Mouse (Mus musculus): ENCODE measurements at regions not wholly inside any gene's neighbourhood (a gene's known extent, or its start where the extent isn't known, plus 50 kb on each side); places are given as distances from the start of the nearest gene placed in this dataset.

DNA sequence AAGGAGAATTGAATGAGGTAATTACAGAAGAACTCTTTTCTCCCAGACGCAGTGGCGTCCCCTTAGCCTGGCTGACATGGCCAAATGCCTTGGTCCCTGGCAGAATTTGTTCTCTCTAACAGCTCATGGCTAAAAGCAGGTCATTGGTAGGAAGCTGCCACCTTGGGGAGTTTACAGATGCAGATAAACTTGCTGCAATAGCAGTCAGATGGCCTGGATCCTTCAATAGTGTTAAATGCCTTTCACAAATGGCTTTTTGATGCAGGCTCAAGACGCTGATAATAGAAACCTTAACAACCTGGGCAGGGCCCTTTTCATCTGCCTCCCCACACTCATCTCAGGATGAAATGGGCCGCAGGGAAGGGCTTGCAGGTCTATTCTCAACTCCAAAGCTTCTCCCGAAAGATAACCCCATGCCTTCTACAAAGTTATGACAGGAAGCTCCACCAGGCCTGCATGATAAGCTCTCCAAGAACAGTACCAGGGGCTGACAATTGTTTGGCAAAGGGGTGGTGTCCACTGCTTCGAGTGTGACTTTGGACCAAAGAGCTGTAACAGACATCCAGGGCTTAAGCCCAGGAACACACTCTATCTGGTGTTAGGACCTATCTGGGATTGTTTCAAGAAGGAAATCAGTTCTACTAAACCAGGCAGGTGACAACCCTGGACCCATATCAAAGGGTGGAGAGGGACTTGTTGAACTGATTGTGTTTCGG lies 867.2 kb upstream of the A1bg start:
- Histone ChIP-seq H3K4me3 (replicated peaks; ENCODE audit: low read length) (no peak overlapping the region), H3K4me1 (replicated peaks; ENCODE audit: low read depth, low read length) (no peaks in the 10 kb centered on the region), H3K9me3 (ENCODE audit: low read length) (no peaks in the 10 kb centered on the region), H3K27me3 (ENCODE audit: insufficient read depth, low read length) (no peaks in the 10 kb centered on the region), H3K36me3 (ENCODE audit: insufficient read depth, low read length) (no peaks in the 10 kb centered on the region)
- TF ChIP-seq POU5F1 (IDR thresholded peaks at IDR 0.05; ENCODE audit: borderline replicate concordance, low read length) (no peak), CTCF (conservative IDR thresholded peaks at IDR 0.05; ENCODE audit: low read length) (no peak), NANOG (IDR thresholded peaks at IDR 0.05; ENCODE audit: borderline replicate concordance, low read length) (no peak)

DNA sequence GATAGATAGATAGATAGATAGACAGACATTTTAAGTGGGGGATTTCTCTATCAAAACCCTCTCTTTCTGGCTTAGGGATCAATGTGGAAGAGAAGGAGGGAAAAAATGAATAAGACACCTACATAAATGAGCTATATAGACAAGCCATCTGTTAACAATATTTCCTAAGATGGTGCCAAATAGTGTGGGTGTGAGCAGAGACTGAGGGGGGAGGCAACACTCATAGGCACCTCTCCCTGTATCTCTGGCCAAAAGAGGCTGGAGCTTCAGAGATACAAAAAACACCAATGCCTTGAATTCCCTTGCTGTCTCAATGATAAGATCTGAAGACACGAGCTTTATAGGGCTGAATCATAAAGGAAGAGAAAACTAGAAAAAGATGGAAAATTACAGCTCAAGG lies 864.2 kb upstream of the A1bg start:
- Histone ChIP-seq H3K4me3 (replicated peaks; ENCODE audit: low read length) (no peak overlapping the region), H3K36me3 (ENCODE audit: insufficient read depth, low read length) (no peaks in the 10 kb centered on the region), H3K27me3 (ENCODE audit: insufficient read depth, low read length) (no peaks in the 10 kb centered on the region), H3K4me1 (replicated peaks; ENCODE audit: low read depth, low read length) (no peaks in the 10 kb centered on the region), H3K9me3 (ENCODE audit: low read length) (no peaks in the 10 kb centered on the region)
- no peak for TF ChIP-seq NANOG (IDR thresholded peaks at IDR 0.05; ENCODE audit: borderline replicate concordance, low read length)
- no peak for TF ChIP-seq CTCF (conservative IDR thresholded peaks at IDR 0.05; ENCODE audit: low read length)
- TF ChIP-seq POU5F1 (IDR thresholded peaks at IDR 0.05; ENCODE audit: borderline replicate concordance, low read length): no peak

DNA sequence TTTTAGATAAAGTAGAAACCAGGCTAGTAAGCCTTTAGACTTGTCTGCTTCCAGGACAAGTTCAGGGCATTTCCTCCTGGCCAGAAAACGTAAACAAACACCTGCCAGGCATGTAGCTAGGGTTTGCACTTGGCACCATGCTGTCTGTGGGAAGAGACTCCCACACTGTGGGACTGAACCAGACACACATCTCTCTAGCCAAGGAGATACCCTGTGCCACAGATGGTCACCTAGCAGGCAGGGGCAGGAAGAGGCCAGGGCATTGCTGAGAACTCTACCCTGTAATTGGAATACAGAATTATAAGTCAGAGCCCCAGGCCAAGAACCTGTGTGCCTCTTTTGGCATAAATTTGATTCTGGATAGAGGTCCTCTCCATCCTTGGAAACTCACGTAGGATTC lies 858.7 kb upstream of the A1bg start:
- Histone ChIP-seq H3K4me3 (replicated peaks; ENCODE audit: low read length) (no peak overlapping the region), H3K27me3 (ENCODE audit: insufficient read depth, low read length) (no peaks in the 10 kb centered on the region), H3K4me1 (replicated peaks; ENCODE audit: low read depth, low read length) (no peaks in the 10 kb centered on the region), H3K36me3 (ENCODE audit: insufficient read depth, low read length) (no peaks in the 10 kb centered on the region), H3K9me3 (ENCODE audit: low read length) (no peaks in the 10 kb centered on the region)
- TF ChIP-seq NANOG (IDR thresholded peaks at IDR 0.05; ENCODE audit: borderline replicate concordance, low read length) (no peak), CTCF (conservative IDR thresholded peaks at IDR 0.05; ENCODE audit: low read length) (no peak)

DNA sequence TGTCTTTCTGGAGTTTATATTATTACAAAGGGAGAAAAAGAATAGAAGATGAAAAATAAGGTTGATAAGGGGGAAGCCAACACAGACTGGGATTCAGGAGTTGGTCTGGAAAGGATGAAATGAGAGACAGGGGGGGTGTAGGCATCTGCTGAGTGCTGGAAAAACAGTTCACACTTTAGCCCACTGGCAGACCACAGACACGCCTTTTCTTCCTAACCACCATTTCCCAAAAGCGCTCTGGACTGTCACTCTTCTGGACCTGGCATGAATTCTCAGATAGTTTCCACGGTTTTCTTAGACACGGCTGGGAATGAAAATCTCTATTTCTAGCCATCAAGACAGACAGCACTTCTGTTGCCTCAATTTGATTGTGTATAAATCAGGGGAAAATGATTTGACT lies 850.2 kb upstream of the A1bg start:
- no peak overlapping the region for H3K4me3 ChIP-seq (replicated peaks; ENCODE audit: low read length)
- no peaks in the 10 kb centered on the region for H3K9me3 ChIP-seq (ENCODE audit: low read length)
- no peaks in the 10 kb centered on the region for H3K4me1 ChIP-seq (replicated peaks; ENCODE audit: low read depth, low read length)
- no peaks in the 10 kb centered on the region for H3K36me3 ChIP-seq (ENCODE audit: insufficient read depth, low read length)
- no peak for TF ChIP-seq CTCF (conservative IDR thresholded peaks at IDR 0.05; ENCODE audit: low read length)
- no peak for TF ChIP-seq POU5F1 (IDR thresholded peaks at IDR 0.05; ENCODE audit: borderline replicate concordance, low read length)
- no peak for TF ChIP-seq NANOG (IDR thresholded peaks at IDR 0.05; ENCODE audit: borderline replicate concordance, low read length)
- H3K27me3 ChIP-seq (ENCODE audit: insufficient read depth, low read length): no peaks in the 10 kb centered on the region

DNA sequence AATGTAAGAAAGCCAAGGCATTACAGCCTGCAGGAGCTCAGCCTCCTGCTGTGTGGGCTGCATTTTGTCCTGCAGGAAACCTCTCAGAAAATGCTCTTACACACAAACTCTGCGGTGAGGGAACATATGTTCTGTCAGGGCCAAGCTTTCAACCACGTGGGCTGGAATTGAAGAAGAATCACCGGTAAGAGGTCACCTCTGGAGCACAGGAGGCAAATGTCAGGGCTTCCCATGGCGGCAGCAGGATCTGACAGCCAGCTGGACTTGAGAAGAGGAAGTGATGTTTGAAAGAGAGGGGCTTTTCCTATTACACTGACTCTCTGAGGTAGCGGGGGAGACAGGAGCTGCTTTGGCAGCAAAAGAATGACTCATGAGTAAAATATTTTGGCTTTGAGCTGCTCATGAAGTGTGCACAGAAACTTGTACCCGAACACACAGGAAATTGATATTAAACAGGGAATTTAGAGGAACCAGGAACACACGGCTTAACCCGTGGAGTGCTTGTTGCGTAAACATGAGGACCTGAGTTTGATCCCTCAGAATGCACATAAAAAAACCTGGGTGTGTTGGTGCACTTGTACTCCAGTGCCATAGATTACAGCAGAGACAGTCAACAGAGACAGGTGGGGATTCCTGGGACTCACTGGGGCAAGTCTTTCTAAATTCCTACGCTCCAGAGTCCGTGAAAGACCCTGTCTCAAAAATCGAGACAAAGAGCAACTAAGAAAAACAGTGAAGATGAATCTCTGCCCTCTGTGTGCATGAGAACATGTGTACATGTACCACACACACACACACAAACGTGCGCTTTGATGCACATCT lies 848.1 kb upstream of the A1bg start:
- no peaks in the 10 kb centered on the region for H3K4me1 ChIP-seq (replicated peaks; ENCODE audit: low read depth, low read length)
- H3K4me3 ChIP-seq (replicated peaks; ENCODE audit: low read length): no peak overlapping the region
- no peaks in the 10 kb centered on the region for H3K36me3 ChIP-seq (ENCODE audit: insufficient read depth, low read length)
- H3K9me3 ChIP-seq (ENCODE audit: low read length): no peaks in the 10 kb centered on the region
- no peaks in the 10 kb centered on the region for H3K27me3 ChIP-seq (ENCODE audit: insufficient read depth, low read length)
- no peak for TF ChIP-seq POU5F1 (IDR thresholded peaks at IDR 0.05; ENCODE audit: borderline replicate concordance, low read length)
- no peak for TF ChIP-seq NANOG (IDR thresholded peaks at IDR 0.05; ENCODE audit: borderline replicate concordance, low read length)
- no peak for TF ChIP-seq CTCF (conservative IDR thresholded peaks at IDR 0.05; ENCODE audit: low read length)

DNA sequence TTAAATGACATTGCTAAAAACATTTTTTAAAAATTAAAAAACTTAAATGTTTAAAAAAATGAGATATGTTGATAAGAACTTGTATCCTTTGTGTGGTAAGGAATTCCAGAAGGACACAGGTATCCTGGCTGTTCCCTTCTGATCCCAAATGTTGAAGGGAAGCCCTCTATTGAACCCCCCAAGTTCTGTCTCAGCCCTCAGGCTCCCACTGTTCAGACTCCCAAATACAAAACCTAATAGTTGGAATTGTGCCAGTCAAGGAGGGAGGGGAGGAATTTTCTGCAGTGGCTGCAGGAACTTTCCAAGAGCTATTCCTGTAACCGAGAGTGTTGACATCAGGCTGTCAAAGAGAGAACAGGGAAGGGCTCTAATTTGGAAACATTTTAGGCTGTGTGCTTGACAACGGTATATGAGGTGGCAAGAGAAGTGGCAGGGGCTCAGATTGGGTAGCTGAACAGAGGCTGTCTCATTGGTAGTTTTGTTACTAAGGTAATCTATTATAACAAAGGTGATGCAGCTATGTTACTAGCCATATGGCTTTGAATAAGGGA lies 843.8 kb upstream of the A1bg start:
- Histone ChIP-seq H3K4me3 (replicated peaks; ENCODE audit: low read length) (no peak overlapping the region), H3K36me3 (ENCODE audit: insufficient read depth, low read length) (no peaks in the 10 kb centered on the region), H3K9me3 (ENCODE audit: low read length) (no peaks in the 10 kb centered on the region), H3K4me1 (replicated peaks; ENCODE audit: low read depth, low read length) (no peaks in the 10 kb centered on the region), H3K27me3 (ENCODE audit: insufficient read depth, low read length) (no peaks in the 10 kb centered on the region)
- TF ChIP-seq NANOG (IDR thresholded peaks at IDR 0.05; ENCODE audit: borderline replicate concordance, low read length): no peak
- TF ChIP-seq CTCF (conservative IDR thresholded peaks at IDR 0.05; ENCODE audit: low read length): no peak

DNA sequence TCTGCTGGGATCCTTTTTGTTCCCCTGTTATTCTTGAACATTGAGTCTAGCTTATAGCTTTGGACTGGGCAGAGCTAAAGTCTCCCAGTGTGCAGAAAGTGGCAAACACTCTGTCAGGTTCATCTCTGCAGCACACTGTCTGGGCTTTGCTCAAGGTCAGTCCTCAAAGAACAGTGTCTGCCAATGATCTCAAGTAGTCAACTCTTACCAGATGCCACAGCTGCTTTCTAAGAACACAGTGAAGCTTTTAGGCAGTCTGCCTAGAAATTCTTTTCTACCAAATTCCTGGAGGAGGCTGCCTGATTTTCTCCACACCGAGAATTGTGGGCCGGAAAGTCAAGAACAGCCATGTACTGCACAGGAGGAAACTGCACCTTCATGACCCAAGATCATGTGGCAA lies 831.0 kb upstream of the A1bg start:
- no peaks in the 10 kb centered on the region for H3K36me3 ChIP-seq (ENCODE audit: insufficient read depth, low read length)
- no peak overlapping the region for H3K4me3 ChIP-seq (replicated peaks; ENCODE audit: low read length)
- TF ChIP-seq POU5F1 (IDR thresholded peaks at IDR 0.05; ENCODE audit: borderline replicate concordance, low read length): no peak
- TF ChIP-seq NANOG (IDR thresholded peaks at IDR 0.05; ENCODE audit: borderline replicate concordance, low read length): no peak
- no peak for TF ChIP-seq CTCF (conservative IDR thresholded peaks at IDR 0.05; ENCODE audit: low read length)
- H3K27me3 ChIP-seq (ENCODE audit: insufficient read depth, low read length): no peaks in the 10 kb centered on the region
- no peaks in the 10 kb centered on the region for H3K9me3 ChIP-seq (ENCODE audit: low read length)
- no peaks in the 10 kb centered on the region for H3K4me1 ChIP-seq (replicated peaks; ENCODE audit: low read depth, low read length)

DNA sequence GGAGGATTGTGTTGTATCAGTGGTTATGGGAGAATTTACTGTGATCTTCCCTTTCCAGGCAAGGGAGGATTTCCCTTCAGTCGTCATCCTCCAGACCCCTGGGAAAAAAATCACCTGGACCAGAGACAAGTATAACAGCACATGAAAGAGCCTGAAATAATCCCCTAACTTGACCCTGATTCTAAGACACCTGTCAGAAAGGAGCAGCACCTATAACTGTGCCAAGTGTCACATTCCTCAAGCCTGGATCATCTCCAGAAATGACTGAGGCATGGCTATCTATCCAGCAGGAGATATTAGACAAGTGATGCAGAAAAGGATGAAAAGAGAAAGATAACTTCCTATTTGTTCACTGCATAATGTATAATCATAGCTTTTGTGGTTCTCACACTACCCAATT lies 800.9 kb upstream of the A1bg start:
- Histone ChIP-seq H3K4me1 (replicated peaks; ENCODE audit: low read depth, low read length) (no peaks in the 10 kb centered on the region), H3K27me3 (ENCODE audit: insufficient read depth, low read length) (no peaks in the 10 kb centered on the region), H3K4me3 (replicated peaks; ENCODE audit: low read length) (no peak overlapping the region), H3K36me3 (ENCODE audit: insufficient read depth, low read length) (no peaks in the 10 kb centered on the region), H3K9me3 (ENCODE audit: low read length) (no peaks in the 10 kb centered on the region)
- no peak for TF ChIP-seq POU5F1 (IDR thresholded peaks at IDR 0.05; ENCODE audit: borderline replicate concordance, low read length)
- no peak for TF ChIP-seq CTCF (conservative IDR thresholded peaks at IDR 0.05; ENCODE audit: low read length)
